Mouse (Mus musculus) retina, embryonic 14.5 days (tissue): Measurements from ENCODE around the gene C87436.

Experiments used
- DNase-seq: peaks from one replicate; pipeline ENCODE4 v3.0.0-alpha.2; 2015; ENCODE audit warnings: low spot score

Gene C87436

DNA sequence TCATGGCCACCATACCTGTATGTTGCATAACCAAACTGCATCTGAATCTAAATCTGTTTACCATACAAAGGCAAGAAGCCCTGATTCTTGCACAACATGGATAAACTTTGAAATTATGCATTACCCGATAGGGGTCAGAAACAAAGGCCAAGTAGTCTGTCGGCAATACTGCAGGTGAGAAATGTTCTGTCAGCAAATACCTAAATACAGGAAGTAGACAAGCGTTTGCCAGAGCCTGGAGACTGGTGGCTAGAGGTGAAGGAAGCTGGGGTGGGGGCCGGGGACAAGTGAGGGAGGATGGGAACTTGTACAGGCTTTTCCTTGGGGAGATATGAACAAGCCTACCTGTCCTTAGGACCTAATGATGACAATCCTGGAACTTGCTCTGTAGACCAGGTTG lies 72.8 kb downstream of the C87436 start:
- DNase-seq: no peak

DNA sequence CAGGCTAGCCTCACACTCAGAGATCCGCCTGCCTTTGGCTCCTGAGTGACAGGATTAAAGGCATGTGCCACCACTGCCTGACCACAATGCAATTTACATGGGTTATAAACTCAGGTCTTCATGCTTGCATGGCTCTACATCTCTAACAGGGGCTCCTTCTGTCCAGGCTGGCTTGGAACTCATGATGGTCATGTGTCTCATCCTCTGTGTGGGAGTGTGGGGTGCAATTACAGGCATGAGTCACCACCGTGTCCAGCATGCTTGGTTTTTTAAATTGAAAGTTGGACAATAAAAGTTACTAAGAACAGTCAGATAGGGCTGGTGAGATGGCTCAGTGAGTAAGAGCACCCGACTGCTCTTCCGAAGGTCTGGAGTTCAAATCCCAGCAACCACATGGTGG lies 75.1 kb downstream of the C87436 start:
- no peak for DNase-seq

GRCm38 (mm10) chr6:86516021-86516420 lies 77.8 kb downstream of the C87436 start:
- no peak for DNase-seq

GRCm38 (mm10) chr6:86519767-86520345 lies 81.7 kb downstream of the C87436 start:
- no peak for DNase-seq

DNA sequence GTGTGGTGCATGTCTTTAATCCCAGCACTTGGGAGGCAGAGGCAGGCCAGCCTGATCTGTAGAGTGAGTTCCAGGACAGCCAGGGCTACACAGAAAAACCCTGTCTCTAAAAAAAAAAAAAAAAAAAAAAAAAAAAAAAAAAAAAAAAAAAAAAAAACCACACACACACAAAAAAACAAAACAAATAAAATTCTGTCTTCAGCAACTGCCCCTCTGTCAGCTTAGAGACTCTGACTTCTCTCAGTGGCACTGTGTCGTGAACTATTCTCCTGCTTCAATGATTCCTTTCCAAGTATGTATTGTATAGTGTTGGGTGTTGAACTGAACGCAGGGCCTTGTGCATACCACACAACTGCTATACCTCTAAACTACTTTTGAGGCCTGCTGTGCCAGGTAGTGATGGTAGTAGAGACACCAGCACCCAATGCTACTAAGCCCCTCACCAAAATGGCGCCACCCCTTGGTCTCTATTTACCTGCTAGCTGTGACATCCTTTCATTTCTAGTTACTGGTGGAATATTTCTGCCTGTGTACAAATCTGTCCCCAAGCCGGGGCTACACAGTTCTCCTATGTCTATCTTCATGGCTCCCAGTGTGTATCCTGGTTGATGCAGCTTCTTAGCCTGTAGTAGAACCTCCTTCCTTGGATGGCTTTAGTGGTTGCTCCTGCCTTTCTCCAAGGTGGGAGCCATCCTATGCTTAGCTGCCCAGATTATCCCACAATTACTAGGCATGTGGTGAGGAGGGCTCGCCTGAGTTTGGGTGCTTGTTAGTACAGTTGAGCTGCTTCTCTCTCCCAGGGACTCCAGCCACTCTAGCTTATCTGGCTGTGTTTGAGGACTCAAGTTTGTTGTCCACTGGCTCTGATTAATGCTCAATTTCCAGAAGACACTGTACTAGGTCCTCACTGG lies 84.1 kb downstream of the C87436 start:
- DNase-seq: no peak
